Mouse (Mus musculus) CH12.LX (cell line): ENCODE measurements at regions not wholly inside any gene's neighbourhood (a gene's known extent, or its start where the extent isn't known, plus 50 kb on each side); places are given as distances from the start of the nearest gene placed in this dataset.

ENCODE experiments used
- DNase-seq: peaks from one replicate; pipeline ENCODE4 v3.0.0-alpha.2; 2013; ENCODE audit errors: extremely low read depth
- H3K27ac ChIP-seq: 2 replicates; pipeline ENCODE4 v1.5.1; 2012; ENCODE audit warnings: low read depth, mild to moderate bottlenecking, control low read depth, moderate library complexity; ENCODE audit not compliant: insufficient read depth
- H3K27me3 ChIP-seq: replicated peaks from 2 replicates; pipeline ENCODE3; 2012; ENCODE audit warnings: inconsistent platforms
- H3K36me3 ChIP-seq, 2 experiments: replicated peaks in 1 of 2; 2 replicates each; pipeline versions ENCODE3 to v1.6.1; 2012; ENCODE audit warnings: inconsistent platforms in 1 of 2, low read length in 1 of 2, mild to moderate bottlenecking in 1 of 2, mixed read lengths in 1 of 2, moderate library complexity in 1 of 2; ENCODE audit not compliant: control insufficient read depth in 1 of 2, insufficient read depth in 1 of 2
- H3K4me1 ChIP-seq, 2 experiments: 2 replicates each; pipeline ENCODE4 v1.6.1; 2012; ENCODE audit warnings: inconsistent platforms in 1 of 2, moderate library complexity in 1 of 2; ENCODE audit not compliant: insufficient read depth in 2 of 2, control insufficient read depth in 1 of 2
- H3K4me2 ChIP-seq: 2 replicates; pipeline ENCODE4 v1.6.1; 2012; ENCODE audit warnings: low read depth, mild to moderate bottlenecking, control low read depth; ENCODE audit not compliant: poor library complexity, insufficient read depth, severe bottlenecking
- H3K4me3 ChIP-seq, 3 experiments: fragments of 150-350 bp in 1 of 3; sonication (generic) in 1 of 3; replicated peaks in 1 of 3; 2 replicates each; pipeline versions ENCODE3 to v1.5.1; 2011 to 2012; ENCODE audit warnings: low read depth in 2 of 3, low read length in 2 of 3, mild to moderate bottlenecking in 2 of 3, moderate library complexity in 2 of 3, control low read depth in 1 of 3, improper control_type of control experiment in 1 of 3, inconsistent platforms in 1 of 3, mixed read lengths in 1 of 3; ENCODE audit not compliant: poor library complexity in 1 of 3
- H3K79me2 ChIP-seq: replicated peaks from 2 replicates; pipeline ENCODE4 v1.6.1; 2012; ENCODE audit warnings: mild to moderate bottlenecking, moderate library complexity; ENCODE audit not compliant: control insufficient read depth, poor library complexity, insufficient read depth, severe bottlenecking; ENCODE audit errors: extremely low read depth
- H3K9ac ChIP-seq: 2 replicates; pipeline ENCODE4 v1.6.1; 2012; ENCODE audit warnings: low read depth, mild to moderate bottlenecking, control low read depth, moderate library complexity; ENCODE audit not compliant: insufficient read depth
- H3K9me3 ChIP-seq: replicated peaks from 2 replicates; pipeline ENCODE3; 2012; ENCODE audit warnings: low read length, inconsistent platforms, mixed read lengths
- IRF4 ChIP-seq: IDR thresholded peaks from 2 replicates; pipeline ENCODE4 v1.6.1; 2014; ENCODE audit warnings: low read depth, mild to moderate bottlenecking, inconsistent platforms, low read length, improper control_type of control experiment
- POLR2A ChIP-seq: IDR thresholded peaks from 2 replicates; pipeline ENCODE4 v1.6.1; 2011; ENCODE audit warnings: low read depth, mild to moderate bottlenecking, improper control_type of control experiment, low read length
- SIN3A ChIP-seq: IDR thresholded peaks from 2 replicates; pipeline ENCODE4 v1.6.1; 2012; ENCODE audit warnings: low read length, improper control_type of control experiment, inconsistent platforms
- TBP ChIP-seq: conservative IDR thresholded peaks from 2 replicates; pipeline ENCODE4 v1.6.1; 2011; ENCODE audit warnings: low read depth, low read length, improper control_type of control experiment
- TCF12 ChIP-seq: IDR thresholded peaks from 2 replicates; pipeline ENCODE4 v1.6.1; 2014; ENCODE audit warnings: low read depth, mild to moderate bottlenecking, inconsistent platforms, low read length, improper control_type of control experiment
- dilution Hi-C: fragments of 300-500 bp; cut with MboI; formaldehyde crosslinking; loops from 2 replicates; pipeline ENCODE4 v1.14.3; 2020; ENCODE audit warnings: low sequenced_read_pairs; ENCODE audit not compliant: extremely low pct_unique_long_range_greater_than_20kb, extremely low pct_ligation_motif_present
- in situ Hi-C: fragments of 300-500 bp; cut with MboI; formaldehyde crosslinking; loops from 3 replicates; pipeline ENCODE4 v1.14.3; 2019; ENCODE audit warnings: low sequenced_read_pairs, low pct_ligation_motif_present, low pct_unique_long_range_greater_than_20kb, mixed read lengths

DNA sequence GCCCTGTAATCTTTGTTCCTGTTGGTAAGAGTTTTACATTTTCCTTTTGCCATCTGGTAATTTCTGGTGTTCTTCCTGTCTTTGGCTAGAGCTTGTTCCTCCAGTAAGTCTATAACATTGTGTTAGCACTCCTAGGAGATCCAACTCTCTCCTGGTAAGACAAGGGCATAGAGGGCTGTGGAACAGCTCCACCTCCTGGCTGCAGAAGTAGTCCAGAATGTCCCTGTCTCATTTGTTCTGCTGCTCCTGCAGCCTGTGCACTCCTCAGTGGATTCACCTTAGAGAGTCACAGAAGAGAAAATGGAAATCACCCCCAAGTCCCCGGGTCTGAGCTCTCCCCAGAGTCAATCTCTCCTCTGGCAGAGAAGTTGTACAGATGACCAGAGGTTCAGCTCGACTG lies 5629.1 kb downstream of the 9330182O14Rik start:
- dilution Hi-C loops = no loop called here
- H3K4me3 ChIP-seq = no peak overlapping the region
- no peaks in the 10 kb centered on the region for H3K27me3 ChIP-seq
- no peaks in the 10 kb centered on the region for H3K36me3 ChIP-seq
- TF ChIP-seq TCF12 (no peak), POLR2A (no peak), SIN3A (no peak), IRF4 (no peak), TBP (no peak)
- TF ChIP-seq, all 38 proteins: peak for 0
- no peaks in the 10 kb centered on the region for H3K4me1 ChIP-seq
- H3K27ac ChIP-seq = no peak overlapping the region
- in situ Hi-C loops = no loop called here
- H3K9ac ChIP-seq = no peak overlapping the region
- H3K79me2 ChIP-seq = no peaks in the 10 kb centered on the region
- no peak overlapping the region for H3K4me2 ChIP-seq
- DNase-seq = no peak
- peaks cover 30% of the 10 kb centered on the region for H3K9me3 ChIP-seq
